Mouse (Mus musculus): ENCODE measurements around the gene Grin3b. TPM values are rescaled to one million over a fixed set of nuclear protein-coding genes. Genes with fewer than 3 reads are reported as not detected.

Grin3b gene
- polyA plus RNA-seq (2015; fragmentation: Nextera tagmentation; extraction: Ambion mirVana) = 0.50 and 0.63 TPM in 2 replicates

- no peak within 1 kb of the TSS for H3K27ac ChIP-seq (replicated peaks)
- peaks cover 30% of the 10 kb centered on the region for H3K36me3 ChIP-seq
- H3K4me2 ChIP-seq (replicated peaks) = peak within 1 kb of the TSS; percentile 48
- 8% methylated on average over 46 of the region's 47 CpGs for WGBS
- H3K4me1 ChIP-seq = peaks cover 16% of the 10 kb centered on the region
- H3K4me3 ChIP-seq = peak within 1 kb of the TSS; percentile 33
- peak within 1 kb of the TSS; percentile 34 for H3K9ac ChIP-seq (replicated peaks)
- no peaks in the 10 kb centered on the region for H3K9me3 ChIP-seq
- peaks cover 32% of the 10 kb centered on the region for H3K27me3 ChIP-seq
- peak; percentile 15; the same call in 1 of the 2 replicates for ATAC-seq (replicated peaks)
Measured at GRCm38 (mm10) chr10:79970415-79971182, at the start of gene Grin3b. Gene Grin3b, plus strand, starts transcription at chr10:79970715.

DNA sequence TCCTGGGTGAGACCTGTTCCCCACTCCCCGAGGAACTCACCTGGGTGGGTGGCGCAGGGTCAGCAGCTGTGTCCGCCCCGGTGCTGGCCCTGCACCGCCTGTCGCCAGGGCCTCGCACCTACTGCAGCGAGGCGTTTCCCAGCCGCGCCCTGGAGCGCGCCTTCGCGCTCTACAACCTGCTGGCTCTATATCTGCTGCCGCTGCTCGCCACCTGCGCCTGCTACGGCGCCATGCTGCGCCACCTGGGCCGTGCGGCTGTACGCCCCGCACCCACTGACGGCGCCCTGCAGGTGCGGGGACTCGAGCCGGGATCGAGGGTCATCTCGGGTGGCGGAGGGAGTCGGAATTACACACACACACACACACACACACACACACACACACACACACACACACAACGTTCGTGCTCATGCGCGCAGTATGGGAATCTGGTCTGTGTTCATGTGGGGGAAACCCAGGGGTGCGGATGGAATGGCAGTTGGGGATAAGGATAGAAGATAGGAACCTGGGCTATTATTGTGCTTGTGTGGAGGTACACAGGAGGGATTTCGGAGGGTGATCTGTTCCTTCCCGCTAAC is 49.5 kb upstream of the Grin3b start, which contains the start of gene R3hdm4:
TSS of gene R3hdm4 (minus strand) at position 251 of the 578 bp plus-strand sequence.
- no peak within 1 kb of the TSS for H3K27ac ChIP-seq (replicated peaks)
- H3K27me3 ChIP-seq = peaks cover 66% of the 10 kb centered on the region
- H3K36me3 ChIP-seq = no peaks in the 10 kb centered on the region
- H3K9ac ChIP-seq (replicated peaks) = peak within 1 kb of the TSS; percentile 36; the same call in 1 of the 2 replicates
- peak within 1 kb of the TSS; percentile 22 for H3K4me3 ChIP-seq
- no peaks in the 10 kb centered on the region for H3K9me3 ChIP-seq
- no peak for ATAC-seq (replicated peaks)
- peaks cover 32% of the 10 kb centered on the region for H3K4me1 ChIP-seq
- peak within 1 kb of the TSS; percentile 35 for H3K4me2 ChIP-seq (replicated peaks)
- WGBS = 3% methylated on average over 40 of the region's 41 CpGs

DNA sequence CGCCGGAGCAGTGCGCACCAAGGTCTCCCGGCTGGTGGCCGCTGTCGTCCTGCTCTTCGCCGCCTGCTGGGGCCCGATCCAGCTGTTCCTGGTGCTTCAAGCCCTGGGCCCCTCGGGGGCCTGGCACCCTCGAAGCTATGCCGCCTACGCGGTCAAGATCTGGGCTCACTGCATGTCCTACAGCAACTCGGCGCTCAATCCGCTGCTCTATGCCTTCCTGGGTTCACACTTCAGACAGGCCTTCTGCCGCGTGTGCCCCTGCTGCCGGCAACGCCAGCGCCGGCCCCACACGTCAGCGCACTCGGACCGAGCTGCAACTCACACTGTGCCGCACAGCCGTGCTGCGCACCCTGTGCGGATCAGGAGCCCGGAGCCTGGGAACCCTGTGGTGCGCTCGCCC is 48.9 kb upstream of the Grin3b start:
- Histone ChIP-seq H3K4me1 (peaks cover 34% of the 10 kb centered on the region), H3K36me3 (no peaks in the 10 kb centered on the region), H3K4me2 (replicated peaks) (peak overlapping the region; percentile 35), H3K4me3 (peak overlapping the region; percentile 22), H3K9ac (replicated peaks) (peak overlapping the region; percentile 36; the same call in 1 of the 2 replicates), H3K9me3 (no peaks in the 10 kb centered on the region), H3K27ac (replicated peaks) (no peak overlapping the region), H3K27me3 (peaks cover 66% of the 10 kb centered on the region)
- no peak for ATAC-seq (replicated peaks)
- under 1% methylated on average over 34 of the region's 34 CpGs for WGBS

DNA sequence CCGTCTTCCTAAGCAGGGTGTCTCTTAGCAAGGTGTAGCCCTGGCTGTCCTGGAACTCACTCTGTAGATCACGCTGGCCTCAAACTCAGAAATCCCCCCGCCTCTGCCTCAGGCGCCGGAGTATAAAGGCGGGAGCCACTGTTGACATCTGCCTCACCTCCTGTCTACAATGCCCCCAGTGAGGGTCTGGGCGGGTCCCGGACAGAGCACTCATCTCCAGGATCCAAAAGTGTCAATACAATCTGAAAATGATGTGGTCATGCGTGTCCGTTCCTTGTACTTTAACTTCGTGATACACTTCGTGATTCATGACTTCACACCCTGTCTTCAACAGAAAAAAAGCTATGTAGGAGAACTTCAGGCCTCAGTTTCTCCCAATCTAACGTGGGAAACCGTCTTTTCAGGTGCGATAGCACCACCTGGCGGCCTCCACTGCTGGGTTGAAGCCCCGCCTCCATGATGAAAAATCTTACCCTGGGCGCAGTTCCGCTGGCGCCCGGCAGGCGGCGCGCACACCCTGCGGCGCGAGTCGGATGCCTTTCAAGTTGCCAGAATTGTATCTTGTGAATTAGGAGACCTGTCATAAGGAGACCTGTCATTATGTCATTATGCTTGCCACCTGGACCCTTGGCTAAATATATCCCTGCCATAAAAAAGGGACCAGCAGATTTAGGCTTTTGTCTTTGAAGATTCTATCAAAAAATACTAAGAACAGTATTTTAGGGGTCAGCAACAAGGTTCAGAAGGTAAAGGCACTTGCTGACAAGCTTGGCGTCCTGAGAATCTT is 45.3 kb upstream of the Grin3b start:
- H3K27ac ChIP-seq (replicated peaks) = peak overlapping the region; percentile 90
- 12% methylated on average over 29 of the region's 29 CpGs for WGBS
- no peaks in the 10 kb centered on the region for H3K36me3 ChIP-seq
- ATAC-seq (replicated peaks) = no peak
- H3K4me2 ChIP-seq (replicated peaks) = peak overlapping the region; percentile 93
- H3K9ac ChIP-seq (replicated peaks) = 0 out of 2 replicates have a peak overlapping the region, but pooled peaks have one; percentile 2
- H3K9me3 ChIP-seq = no peaks in the 10 kb centered on the region
- peaks cover 36% of the 10 kb centered on the region for H3K27me3 ChIP-seq
- H3K4me1 ChIP-seq = peaks cover 48% of the 10 kb centered on the region
- peak overlapping the region; percentile 97 for H3K4me3 ChIP-seq

DNA sequence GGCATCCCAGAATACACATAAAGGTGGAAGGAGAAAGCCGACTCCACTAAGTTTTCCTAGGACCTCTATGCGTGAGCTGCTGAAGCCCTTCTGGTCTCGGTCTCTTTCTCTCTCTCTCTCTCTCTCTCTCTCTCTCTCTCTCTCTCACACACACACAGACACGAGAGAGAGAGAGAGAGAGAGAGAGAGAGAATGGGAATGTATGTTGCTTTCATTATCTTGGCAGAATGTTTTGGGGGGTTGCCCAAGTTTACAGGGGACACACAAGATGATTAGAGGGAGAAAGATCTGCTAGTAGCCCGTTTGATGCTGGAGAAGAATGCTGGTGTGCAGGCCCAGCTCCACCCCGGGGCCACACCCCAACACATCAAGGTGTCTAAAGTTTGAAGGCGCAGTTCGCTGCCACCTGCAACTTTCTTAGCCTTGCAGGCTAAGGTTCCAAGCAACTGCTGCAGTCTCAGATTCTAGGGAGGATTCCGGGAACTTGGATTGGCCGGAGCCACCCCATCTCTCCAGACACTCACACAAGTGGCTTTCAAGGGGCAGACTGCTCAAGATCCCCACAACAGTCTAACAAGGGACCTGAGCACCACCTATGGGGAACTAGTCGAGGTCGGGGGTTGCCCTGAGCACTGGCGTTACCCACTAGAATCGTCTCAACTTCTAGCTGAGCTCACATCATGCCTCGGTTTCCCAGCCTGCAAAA is 44.6 kb upstream of the Grin3b start:
- peaks cover 29% of the 10 kb centered on the region for H3K27me3 ChIP-seq
- H3K9ac ChIP-seq (replicated peaks) = peak overlapping the region; percentile 85
- no peak; the same call in 1 of the 2 replicates for ATAC-seq (replicated peaks)
- H3K4me3 ChIP-seq = peak overlapping the region; percentile 97
- H3K27ac ChIP-seq (replicated peaks) = peak overlapping the region; percentile 90
- H3K9me3 ChIP-seq = no peaks in the 10 kb centered on the region
- no peaks in the 10 kb centered on the region for H3K36me3 ChIP-seq
- H3K4me2 ChIP-seq (replicated peaks) = peak overlapping the region; percentile 93
- WGBS = 9% methylated on average over 15 of the region's 15 CpGs
- peaks cover 42% of the 10 kb centered on the region for H3K4me1 ChIP-seq

DNA sequence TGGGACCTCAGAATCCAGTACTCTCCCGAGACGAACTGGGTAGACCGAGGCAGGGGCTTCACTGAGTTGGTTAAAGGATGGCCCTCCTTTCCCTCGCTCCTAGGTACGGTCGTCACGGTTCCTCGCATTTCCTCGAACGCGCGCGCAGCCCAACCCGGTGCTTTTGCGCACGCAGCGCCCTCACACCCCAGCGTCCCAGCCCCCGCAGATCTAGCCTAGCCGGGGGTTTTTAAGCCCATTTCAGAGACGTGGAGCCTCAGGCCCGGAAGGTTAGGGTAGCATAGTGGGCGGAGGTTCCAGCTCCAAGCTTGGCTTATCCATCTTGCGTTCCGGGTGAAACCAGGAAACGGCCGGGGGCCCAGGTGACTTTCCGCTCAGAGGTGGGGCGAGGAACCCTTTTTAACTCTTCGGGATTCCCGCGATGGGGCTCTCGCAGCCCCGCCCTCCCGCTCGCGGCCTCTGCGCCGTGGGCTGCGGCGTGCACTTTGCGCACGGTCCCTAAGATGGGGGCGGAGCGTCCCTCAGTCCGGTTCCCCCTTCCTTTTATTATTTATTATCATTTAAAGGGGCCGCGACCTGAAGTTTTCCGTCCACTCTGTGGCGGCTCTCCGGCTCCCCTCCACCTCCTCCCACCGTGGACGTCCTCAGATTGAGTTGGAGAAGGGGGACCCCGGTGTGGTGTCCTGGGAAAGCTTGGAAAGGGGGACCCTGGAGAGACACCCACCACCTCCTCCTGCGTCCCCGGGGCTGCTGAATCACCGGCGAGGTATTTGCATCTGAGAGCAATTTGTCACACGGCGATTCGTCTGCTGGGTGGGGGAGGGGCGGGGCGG is 43.8 kb upstream of the Grin3b start, which contains the start of gene Arid3a:
TSS of gene Arid3a (plus strand) at position 553 of the 833 bp plus-strand sequence.
- Histone ChIP-seq H3K9ac (replicated peaks) (peak within 1 kb of the TSS; percentile 85), H3K27ac (replicated peaks) (peak within 1 kb of the TSS; percentile 90), H3K27me3 (peaks cover 21% of the 10 kb centered on the region), H3K4me2 (replicated peaks) (peak within 1 kb of the TSS; percentile 93), H3K36me3 (no peaks in the 10 kb centered on the region), H3K4me3 (peak within 1 kb of the TSS; percentile 97), H3K9me3 (no peaks in the 10 kb centered on the region), H3K4me1 (peaks cover 35% of the 10 kb centered on the region)
- ATAC-seq (replicated peaks) = peak; percentile 80
- under 1% methylated on average over 62 of the region's 63 CpGs for WGBS

DNA sequence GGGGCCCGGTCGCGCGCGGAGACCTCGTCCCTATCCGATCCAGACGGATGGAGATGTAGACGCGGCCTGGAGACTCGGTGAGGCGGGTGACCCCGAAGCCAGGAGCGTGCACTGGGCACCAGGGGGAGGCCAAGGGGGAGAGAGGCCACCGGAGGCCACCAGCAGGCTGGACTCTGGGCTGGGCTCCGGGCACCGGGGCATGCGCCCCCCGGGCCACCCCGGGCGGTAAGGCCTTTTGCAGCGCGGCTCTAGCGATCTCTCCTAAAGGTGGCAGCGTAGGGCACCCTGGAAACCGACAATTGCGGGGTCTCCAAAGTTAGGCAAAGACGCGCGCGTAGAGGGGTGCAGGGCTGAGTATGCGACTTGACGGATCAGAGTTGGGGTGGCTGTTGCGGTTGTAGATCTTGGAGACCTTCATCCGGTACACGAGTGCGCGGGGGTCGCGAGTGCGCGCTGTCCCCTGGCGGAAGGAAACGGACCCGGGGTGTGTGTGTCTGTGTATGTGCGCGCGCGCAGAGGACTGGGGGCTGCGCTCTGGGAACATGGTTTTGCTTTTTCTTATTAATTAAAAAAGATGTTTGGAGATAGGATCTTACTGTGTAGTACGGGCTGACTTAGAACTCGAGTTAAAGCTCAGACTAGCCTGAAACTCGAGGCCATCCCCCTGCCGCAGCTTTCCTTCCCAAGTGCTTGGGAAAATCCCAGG is 43.0 kb upstream of the Grin3b start:
- H3K4me2 ChIP-seq (replicated peaks) = peak overlapping the region; percentile 93
- peaks cover 5% of the 10 kb centered on the region; the same call in 1 of the 2 replicates for H3K36me3 ChIP-seq
- WGBS = 1% methylated on average over 47 of the region's 54 CpGs
- H3K4me3 ChIP-seq = peak overlapping the region; percentile 97
- H3K9me3 ChIP-seq = no peaks in the 10 kb centered on the region
- peak; percentile 14 for ATAC-seq (replicated peaks)
- peak overlapping the region; percentile 90 for H3K27ac ChIP-seq (replicated peaks)
- peaks cover 13% of the 10 kb centered on the region for H3K27me3 ChIP-seq
- peak overlapping the region; percentile 85 for H3K9ac ChIP-seq (replicated peaks)
- H3K4me1 ChIP-seq = peaks cover 36% of the 10 kb centered on the region

- peaks cover 6% of the 10 kb centered on the region for H3K27me3 ChIP-seq
- H3K4me2 ChIP-seq (replicated peaks) = peak overlapping the region; percentile 93
- peaks cover 39% of the 10 kb centered on the region for H3K4me1 ChIP-seq
- H3K9ac ChIP-seq (replicated peaks) = peak overlapping the region; percentile 85
- peaks cover 5% of the 10 kb centered on the region; the same call in 1 of the 2 replicates for H3K36me3 ChIP-seq
- peak overlapping the region; percentile 97 for H3K4me3 ChIP-seq
- 2% methylated on average over 28 of the region's 29 CpGs for WGBS
- ATAC-seq (replicated peaks) = no peak
- peak overlapping the region; percentile 90 for H3K27ac ChIP-seq (replicated peaks)
- no peaks in the 10 kb centered on the region for H3K9me3 ChIP-seq
Measured at GRCm38 (mm10) chr10:79928030-79928694, 42.4 kb upstream of the Grin3b start.

- no peaks in the 10 kb centered on the region for H3K9me3 ChIP-seq
- H3K36me3 ChIP-seq = peaks cover 5% of the 10 kb centered on the region; the same call in 1 of the 2 replicates
- H3K9ac ChIP-seq (replicated peaks) = peak overlapping the region; percentile 37
- no peaks in the 10 kb centered on the region for H3K27me3 ChIP-seq
- WGBS = 35% methylated on average over 9 of the region's 9 CpGs
- peak overlapping the region; percentile 62 for H3K27ac ChIP-seq (replicated peaks)
- peak overlapping the region; percentile 97 for H3K4me3 ChIP-seq
- peak overlapping the region; percentile 93 for H3K4me2 ChIP-seq (replicated peaks)
- ATAC-seq (replicated peaks) = no peak
- peaks cover 44% of the 10 kb centered on the region for H3K4me1 ChIP-seq
Measured at GRCm38 (mm10) chr10:79928907-79929701, 41.4 kb upstream of the Grin3b start.

Measured in forebrain, embryonic 15.5 days (tissue).